Mouse (Mus musculus) heart, embryonic 10.5 days (tissue): ENCODE measurements around the gene Adamts8. TPM values are rescaled to one million over a fixed set of nuclear protein-coding genes. Genes with fewer than 3 reads are reported as not detected.
A peak's percentile ranks its signal among the peaks of the same experiment; 100 is the strongest.

Experiments used
- DNase-seq: peaks from one replicate; pipeline ENCODE4 v3.0.0-alpha.2; 2017; ENCODE audit warnings: low spot score
- H3K27ac ChIP-seq: fragments of 300-500 bp; sonication (generic); 2 replicates; pipeline ENCODE4 v1.5.1; 2016; ENCODE audit warnings: mild to moderate bottlenecking
- H3K27me3 ChIP-seq: fragments of 300-500 bp; sonication (generic); 2 replicates; pipeline ENCODE4 v1.6.1; 2016; ENCODE audit warnings: mild to moderate bottlenecking; ENCODE audit not compliant: poor library complexity, insufficient read depth, severe bottlenecking
- H3K36me3 ChIP-seq: fragments of 300-500 bp; sonication (generic); 2 replicates; pipeline ENCODE4 v1.6.1; 2016; ENCODE audit warnings: mild to moderate bottlenecking, moderate library complexity
- H3K4me1 ChIP-seq: fragments of 300-500 bp; sonication (generic); 2 replicates; pipeline ENCODE4 v1.6.1; 2016; ENCODE audit warnings: mild to moderate bottlenecking
- H3K4me3 ChIP-seq: fragments of 300-500 bp; sonication (generic); 2 replicates; pipeline ENCODE4 v1.5.1; 2016; ENCODE audit warnings: mild to moderate bottlenecking, moderate library complexity
- H3K9me3 ChIP-seq: fragments of 300-500 bp; sonication (generic); 2 replicates; pipeline ENCODE4 v1.6.1; 2016; ENCODE audit warnings: mild to moderate bottlenecking, moderate library complexity
- WGBS: fragments of 180-500 bp; shearing (Covaris S2); methylation state at CpG from one replicate; pipeline ENCODE4 v1.1.7; 2016; 5-methylcytosine and 5-hydroxymethylcytosine counted together
- polyA plus RNA-seq: library from polyadenylated mRNA; unstranded; fragments of >200 nt; fragmentation: Nextera tagmentation; extraction: Ambion mirVana; gene quantifications from 2 replicates; pipeline ENCODE4 v1.2.1, GENCODE M21; 2016

Gene Adamts8
- 1.3 and 2.7 TPM in 2 replicates for polyA plus RNA-seq

- no peaks in the 10 kb centered on the region for H3K9me3 ChIP-seq
- no peak for DNase-seq
- H3K4me1 ChIP-seq = peaks cover 18% of the 10 kb centered on the region
- H3K27me3 ChIP-seq = peaks cover 75% of the 10 kb centered on the region
- no peaks in the 10 kb centered on the region for H3K36me3 ChIP-seq
- H3K4me3 ChIP-seq = peak within 1 kb of the TSS; percentile 71
- H3K27ac ChIP-seq = peak within 1 kb of the TSS; percentile 48; the same call in 1 of the 2 replicates
- WGBS = under 1% methylated on average over 95 of the region's 96 CpGs
Observed at GRCm38 (mm10) chr9:30942512-30943313, at the start of gene Adamts8. Gene Adamts8 (plus strand): TSS chr9:30942562.

- Histone ChIP-seq H3K4me1 (peaks cover 7% of the 10 kb centered on the region), H3K4me3 (no peak overlapping the region), H3K27me3 (no peaks in the 10 kb centered on the region), H3K36me3 (peaks cover 12% of the 10 kb centered on the region), H3K27ac (no peak overlapping the region), H3K9me3 (no peaks in the 10 kb centered on the region)
- no peak for DNase-seq
- WGBS = 86% methylated on average over 3 of the region's 3 CpGs
Observed at GRCm38 (mm10) chr9:30895618-30896017, 46.7 kb upstream of the Adamts8 start.

- Histone ChIP-seq H3K4me3 (no peak overlapping the region), H3K4me1 (peaks cover 7% of the 10 kb centered on the region), H3K27ac (no peak overlapping the region), H3K27me3 (no peaks in the 10 kb centered on the region), H3K9me3 (no peaks in the 10 kb centered on the region), H3K36me3 (peaks cover 23% of the 10 kb centered on the region)
- whole genome bisulfite sequencing = 68% methylated on average over 5 of the region's 5 CpGs
- no peak for DNase-seq
Observed at GRCm38 (mm10) chr9:30896752-30897151, 45.6 kb upstream of the Adamts8 start.

- Histone ChIP-seq H3K4me1 (peaks cover 7% of the 10 kb centered on the region), H3K27me3 (no peaks in the 10 kb centered on the region), H3K4me3 (no peak overlapping the region), H3K36me3 (peaks cover 27% of the 10 kb centered on the region), H3K9me3 (no peaks in the 10 kb centered on the region; the same call in 1 of the 2 replicates), H3K27ac (no peak overlapping the region)
- no peak for DNase-seq
- WGBS = 85% methylated on average over 2 of the region's 2 CpGs
Observed at GRCm38 (mm10) chr9:30897169-30897568, 45.2 kb upstream of the Adamts8 start.

- DNase-seq = no peak
- no peak overlapping the region for H3K27ac ChIP-seq
- no peak overlapping the region for H3K4me3 ChIP-seq
- no peaks in the 10 kb centered on the region for H3K27me3 ChIP-seq
- H3K9me3 ChIP-seq = no peaks in the 10 kb centered on the region; the same call in 1 of the 2 replicates
- peaks cover 58% of the 10 kb centered on the region for H3K36me3 ChIP-seq
- WGBS = 92% methylated on average over 19 of the region's 19 CpGs
- peaks cover under 1% of the 10 kb centered on the region; the same call in 1 of the 2 replicates for H3K4me1 ChIP-seq
Observed at GRCm38 (mm10) chr9:30902152-30902551, 40.2 kb upstream of the Adamts8 start.

- Histone ChIP-seq H3K36me3 (peaks cover 58% of the 10 kb centered on the region), H3K27ac (no peak overlapping the region), H3K4me1 (no peaks in the 10 kb centered on the region), H3K9me3 (no peaks in the 10 kb centered on the region; the same call in 1 of the 2 replicates), H3K27me3 (no peaks in the 10 kb centered on the region), H3K4me3 (no peak overlapping the region)
- DNase-seq = no peak
- 89% methylated on average over 7 of the region's 7 CpGs for WGBS
Observed at GRCm38 (mm10) chr9:30902641-30903040, 39.7 kb upstream of the Adamts8 start.

- H3K36me3 ChIP-seq = peaks cover 58% of the 10 kb centered on the region
- no peak overlapping the region for H3K4me3 ChIP-seq
- DNase-seq = no peak
- H3K27me3 ChIP-seq = no peaks in the 10 kb centered on the region
- no peaks in the 10 kb centered on the region for H3K4me1 ChIP-seq
- H3K27ac ChIP-seq = no peak overlapping the region
- H3K9me3 ChIP-seq = no peaks in the 10 kb centered on the region; the same call in 1 of the 2 replicates
- 94% methylated on average over 5 of the region's 5 CpGs for WGBS
Observed at GRCm38 (mm10) chr9:30903266-30903665, 39.1 kb upstream of the Adamts8 start.

- no peak for DNase-seq
- 90% methylated on average over 10 of the region's 10 CpGs for WGBS
- Histone ChIP-seq H3K36me3 (peaks cover 50% of the 10 kb centered on the region), H3K9me3 (no peaks in the 10 kb centered on the region; the same call in 1 of the 2 replicates), H3K27me3 (no peaks in the 10 kb centered on the region), H3K4me1 (no peaks in the 10 kb centered on the region), H3K4me3 (no peak overlapping the region), H3K27ac (no peak overlapping the region)
Observed at GRCm38 (mm10) chr9:30905861-30906260, 36.5 kb upstream of the Adamts8 start.

- no peak overlapping the region for H3K4me3 ChIP-seq
Observed at GRCm38 (mm10) chr9:30906426-30906825, 35.9 kb upstream of the Adamts8 start.

GRCm38 (mm10) chr9:30907677-30908295, 34.6 kb upstream of the Adamts8 start:
- DNase-seq = peak; percentile 53
- H3K9me3 ChIP-seq = no peaks in the 10 kb centered on the region
- no peaks in the 10 kb centered on the region for H3K4me1 ChIP-seq
- H3K27ac ChIP-seq = no peak overlapping the region
- WGBS = 69% methylated on average over 5 of the region's 5 CpGs
- peaks cover 5% of the 10 kb centered on the region; the same call in 1 of the 2 replicates for H3K27me3 ChIP-seq
- H3K36me3 ChIP-seq = peaks cover 37% of the 10 kb centered on the region
- no peak overlapping the region for H3K4me3 ChIP-seq

More at GRCm38 (mm10) chr9:30906426-30906825, 35.9 kb upstream of the Adamts8 start:
- no peak overlapping the region for H3K27ac ChIP-seq
- H3K4me1 ChIP-seq = no peaks in the 10 kb centered on the region
- 72% methylated on average over 4 of the region's 4 CpGs for WGBS
- H3K9me3 ChIP-seq = no peaks in the 10 kb centered on the region; the same call in 1 of the 2 replicates
- H3K36me3 ChIP-seq = peaks cover 48% of the 10 kb centered on the region
- H3K27me3 ChIP-seq = peaks cover 1% of the 10 kb centered on the region; the same call in 1 of the 2 replicates
- DNase-seq = peak; percentile 41

GRCm38 (mm10) chr9:30908296-30908690, 34.1 kb upstream of the Adamts8 start:
- H3K4me3 ChIP-seq = no peak overlapping the region
- H3K27ac ChIP-seq = no peak overlapping the region
- no peaks in the 10 kb centered on the region for H3K9me3 ChIP-seq
- H3K4me1 ChIP-seq = no peaks in the 10 kb centered on the region
- DNase-seq = no peak
- WGBS = 75% methylated on average over 5 of the region's 5 CpGs
- H3K36me3 ChIP-seq = peaks cover 34% of the 10 kb centered on the region
- peaks cover 5% of the 10 kb centered on the region; the same call in 1 of the 2 replicates for H3K27me3 ChIP-seq

GRCm38 (mm10) chr9:30908973-30909372, 33.4 kb upstream of the Adamts8 start:
- Histone ChIP-seq H3K36me3 (peaks cover 28% of the 10 kb centered on the region), H3K9me3 (no peaks in the 10 kb centered on the region), H3K4me1 (no peaks in the 10 kb centered on the region), H3K27ac (no peak overlapping the region), H3K27me3 (peaks cover 7% of the 10 kb centered on the region), H3K4me3 (no peak overlapping the region)
- 83% methylated on average over 5 of the region's 5 CpGs for WGBS
- DNase-seq = peak; percentile 43

- peak; percentile 43 for DNase-seq
- Histone ChIP-seq H3K4me3 (no peak overlapping the region), H3K9me3 (no peaks in the 10 kb centered on the region), H3K27me3 (peaks cover 16% of the 10 kb centered on the region), H3K4me1 (0 out of 2 replicates have a peak, but pooled peaks cover 7% of the 10 kb centered on the region), H3K36me3 (peaks cover 18% of the 10 kb centered on the region), H3K27ac (no peak overlapping the region)
- WGBS = 81% methylated on average over 5 of the region's 5 CpGs
Observed at GRCm38 (mm10) chr9:30910491-30910890, 31.9 kb upstream of the Adamts8 start.
